Mouse (Mus musculus): ENCODE results near the gene Zdhhc5. TPM values are rescaled to one million over a fixed set of nuclear protein-coding genes. Genes with fewer than 3 reads are reported as not detected.

Zdhhc5 gene
- total RNA-seq (2022): 10 to 100 TPM; 59.4 to 67.2 (median 63.7) TPM

DNA sequence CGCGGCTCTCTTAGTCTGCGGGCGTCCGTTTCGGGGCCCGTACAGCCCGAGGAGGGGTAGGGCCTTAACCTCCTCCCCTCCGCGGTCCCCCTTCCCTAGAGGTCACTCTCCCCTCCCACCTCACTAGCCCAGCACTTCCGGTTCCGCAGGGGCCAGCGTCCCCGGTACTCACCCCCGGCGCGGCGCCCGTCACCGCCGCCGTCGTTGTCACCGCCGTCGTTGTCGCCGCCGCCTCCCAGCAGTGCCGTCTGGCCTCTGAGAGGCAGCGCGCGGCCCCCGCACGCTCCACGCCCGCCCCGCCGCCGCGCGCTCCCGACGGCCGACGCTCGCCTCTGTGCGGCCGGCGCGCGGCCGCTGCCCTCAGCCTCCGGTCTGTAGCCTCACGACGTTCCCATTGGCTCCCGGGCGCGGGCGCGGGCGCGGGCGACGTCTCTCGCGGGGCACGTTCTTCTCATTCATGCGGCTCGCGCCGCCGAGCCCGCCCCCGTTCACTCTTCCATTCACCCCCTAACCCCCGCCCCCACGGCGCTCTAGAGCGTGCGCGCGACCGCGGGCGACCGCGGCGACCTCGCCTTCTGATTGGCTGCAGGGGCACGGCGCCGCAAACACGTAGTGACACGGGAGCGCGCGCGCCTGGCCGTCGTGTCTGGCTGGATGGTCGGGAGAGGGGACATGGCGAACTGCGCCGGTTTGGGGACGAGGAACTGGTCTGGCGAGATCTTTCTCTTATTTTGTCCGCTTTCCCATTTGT is at the start of gene Zdhhc5:
Gene Zdhhc5, minus strand, starts transcription at position 370 of the 751 bp plus-strand sequence.
- peak; percentile 96 for DNase-seq (ENCODE audit: low spot score)

DNA sequence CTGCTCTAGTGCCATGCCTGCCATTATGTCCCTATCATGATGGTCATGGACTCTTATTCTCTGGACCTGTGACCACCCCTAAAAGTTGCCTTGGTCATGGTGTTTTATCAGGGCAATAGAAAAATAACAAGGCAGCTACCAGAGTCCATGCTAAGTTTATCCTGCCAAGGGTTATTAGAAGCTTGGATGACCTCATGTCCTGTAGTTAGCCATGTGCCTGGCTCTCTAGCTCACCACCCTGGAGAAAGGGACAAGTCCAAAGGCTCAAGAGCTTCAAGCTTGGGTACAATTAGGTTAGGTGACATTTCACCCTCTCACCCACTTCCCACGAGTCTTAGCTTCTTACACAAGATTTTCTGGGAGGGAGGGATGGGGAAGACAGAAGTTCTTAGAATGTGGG is 47.8 kb upstream of the Zdhhc5 start:
- DNase-seq (ENCODE audit: low spot score): no peak

DNA sequence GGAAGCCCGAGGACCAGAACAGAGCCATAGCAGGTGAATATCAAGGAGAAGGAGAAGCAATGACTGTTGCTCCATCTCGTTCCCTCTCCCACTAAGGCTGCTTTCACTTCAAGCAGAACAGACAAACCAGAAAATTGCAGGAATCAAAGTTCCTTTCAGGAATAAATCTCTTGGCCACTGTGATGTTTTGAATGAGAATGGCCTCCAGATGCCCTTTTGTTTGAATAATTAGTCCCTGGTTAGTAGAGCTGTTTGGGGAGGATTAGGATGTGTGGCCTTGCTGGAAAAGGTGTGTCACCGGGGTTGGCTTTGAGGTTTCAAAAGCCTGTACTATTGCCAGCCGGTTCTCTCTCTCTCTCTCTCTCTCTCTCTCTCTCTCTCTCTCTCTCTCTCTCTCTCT is 47.3 kb upstream of the Zdhhc5 start:
- no peak for DNase-seq (ENCODE audit: low spot score)

DNA sequence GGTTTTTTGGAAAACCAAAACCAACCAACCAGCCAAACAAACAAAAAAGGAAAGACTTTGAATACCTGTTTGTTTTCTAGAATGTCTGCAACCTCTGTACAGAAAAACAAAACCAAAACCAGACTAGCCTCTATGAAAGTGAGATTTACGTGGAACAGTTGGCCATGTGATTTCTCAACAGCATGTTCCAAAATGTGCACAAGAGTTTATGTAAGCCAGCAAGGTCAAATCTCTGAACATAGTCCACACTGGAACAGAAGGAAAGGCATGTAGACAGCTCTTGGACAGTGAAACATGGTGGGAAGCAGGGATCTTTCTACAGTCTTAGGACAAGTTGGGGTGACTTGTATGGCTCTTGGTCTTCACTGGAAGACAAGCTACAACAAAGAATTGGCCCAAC is 46.9 kb upstream of the Zdhhc5 start:
- no peak for DNase-seq (ENCODE audit: low spot score)

DNA sequence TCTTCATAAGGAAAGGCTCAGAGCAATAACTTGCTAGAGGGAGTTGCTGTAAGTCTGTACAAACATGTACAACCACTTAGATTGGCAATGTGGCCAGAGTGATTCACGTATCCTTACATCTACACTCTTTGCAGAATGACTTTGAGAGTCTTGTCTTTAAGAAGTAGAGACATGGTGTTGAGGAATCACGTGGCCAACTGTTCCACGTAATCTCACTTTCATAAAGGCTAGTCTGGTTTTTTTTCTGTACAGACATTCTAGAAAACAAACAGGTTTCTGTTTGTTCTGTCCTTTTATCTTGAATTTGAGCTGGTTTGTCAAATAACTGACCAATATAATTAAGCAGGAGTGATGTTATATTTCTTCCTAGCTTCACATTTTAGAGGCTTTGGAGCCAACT is 46.3 kb upstream of the Zdhhc5 start:
- no peak for DNase-seq (ENCODE audit: low spot score)

DNA sequence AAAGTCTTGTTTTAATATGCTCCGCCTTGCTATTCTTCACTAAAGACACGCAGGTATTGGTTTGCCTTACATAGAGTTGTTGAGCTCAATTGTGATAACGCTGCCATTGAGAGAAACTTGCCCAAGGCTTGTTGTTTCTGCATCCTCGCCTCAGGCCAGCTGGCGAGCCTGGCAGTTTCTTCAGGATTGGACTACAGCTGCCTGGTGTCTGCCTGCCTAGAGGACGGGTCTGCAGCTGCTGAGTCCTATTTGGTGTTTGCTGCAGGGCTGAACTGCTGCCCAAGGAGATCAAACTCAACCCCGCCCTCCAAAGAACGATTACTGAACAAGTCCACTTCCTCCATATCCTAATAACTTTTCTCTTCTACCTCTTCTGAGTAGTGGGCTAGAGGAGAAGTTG is 45.8 kb upstream of the Zdhhc5 start:
- DNase-seq (ENCODE audit: low spot score): no peak

DNA sequence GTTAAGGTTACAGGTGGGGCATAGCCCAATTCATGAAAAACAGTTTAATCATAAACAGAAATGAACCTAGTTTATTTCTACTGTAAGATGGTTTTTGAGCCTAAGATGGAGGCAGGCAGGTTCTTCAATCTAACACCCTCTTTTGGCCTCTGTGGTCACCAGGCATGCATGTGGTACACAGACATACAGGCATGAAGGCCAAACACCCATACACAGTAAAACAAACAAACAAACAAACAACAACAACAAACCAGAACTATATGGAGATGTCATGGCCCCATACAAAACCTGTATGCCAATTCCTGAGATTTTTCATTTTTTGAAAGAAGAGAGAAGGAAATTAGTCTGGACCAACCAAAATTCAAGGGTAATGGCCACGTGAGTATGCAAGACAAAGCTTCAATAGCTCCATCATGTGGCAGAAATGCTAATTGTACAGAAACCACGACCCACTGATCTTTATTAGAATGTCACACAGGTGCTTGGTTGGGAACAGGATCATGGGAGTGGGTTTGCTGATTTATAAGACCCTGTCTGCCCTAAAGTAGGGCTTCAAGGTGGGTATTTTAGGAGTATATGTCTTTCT is 43.7 kb upstream of the Zdhhc5 start:
- peak; percentile 53 for DNase-seq (ENCODE audit: low spot score)

DNA sequence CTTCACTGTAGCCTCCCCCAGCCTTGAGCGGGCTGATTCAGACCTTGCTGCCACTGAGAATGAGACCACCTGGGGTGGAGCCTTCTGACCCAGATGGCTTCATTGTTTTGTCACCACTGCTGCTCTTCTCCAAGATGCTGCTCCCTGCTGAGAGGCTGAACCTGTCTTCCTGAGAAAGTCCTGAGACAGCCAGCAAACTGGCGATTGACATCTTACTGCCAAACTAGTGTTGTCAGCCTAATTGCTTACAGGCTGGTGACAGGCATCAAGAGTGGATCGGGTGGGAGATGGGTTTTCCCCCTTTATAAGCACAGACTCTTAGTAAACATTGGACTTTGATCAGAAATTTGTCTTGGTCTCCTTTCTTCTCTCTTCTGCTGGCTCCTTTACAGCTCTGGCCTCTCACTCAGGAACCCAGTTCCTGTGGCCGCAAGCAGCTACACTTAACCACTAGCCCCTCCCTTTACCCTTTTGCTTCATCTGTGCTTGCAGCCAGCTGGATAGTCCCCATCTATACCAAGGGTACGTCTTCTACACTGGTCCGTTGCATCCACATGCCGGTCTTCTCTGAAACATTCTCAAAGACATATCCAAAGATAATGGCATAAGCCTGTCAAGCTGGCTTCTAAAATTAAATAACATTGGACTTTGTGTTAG is 42.2 kb upstream of the Zdhhc5 start:
- no peak for DNase-seq (ENCODE audit: low spot score)

DNA sequence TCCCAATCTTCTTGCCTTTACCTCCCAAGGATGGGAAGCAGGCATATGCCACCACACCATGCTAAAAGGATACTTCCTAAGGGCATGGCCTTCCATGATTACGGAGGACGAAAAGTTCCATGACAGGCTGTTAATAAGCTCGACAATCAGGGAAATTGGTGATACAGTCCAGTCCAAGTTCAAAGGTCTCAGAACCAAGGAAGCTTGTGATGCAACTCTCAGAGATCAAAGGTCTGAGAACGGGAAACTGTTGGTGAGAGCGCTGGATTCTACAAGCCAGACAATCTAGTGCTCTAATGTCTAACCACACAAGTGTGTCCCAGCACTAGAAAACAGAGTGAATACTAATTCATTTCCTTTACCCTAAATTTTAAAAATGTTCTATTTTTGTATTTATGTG is 41.3 kb upstream of the Zdhhc5 start:
- no peak for DNase-seq (ENCODE audit: low spot score)

DNA sequence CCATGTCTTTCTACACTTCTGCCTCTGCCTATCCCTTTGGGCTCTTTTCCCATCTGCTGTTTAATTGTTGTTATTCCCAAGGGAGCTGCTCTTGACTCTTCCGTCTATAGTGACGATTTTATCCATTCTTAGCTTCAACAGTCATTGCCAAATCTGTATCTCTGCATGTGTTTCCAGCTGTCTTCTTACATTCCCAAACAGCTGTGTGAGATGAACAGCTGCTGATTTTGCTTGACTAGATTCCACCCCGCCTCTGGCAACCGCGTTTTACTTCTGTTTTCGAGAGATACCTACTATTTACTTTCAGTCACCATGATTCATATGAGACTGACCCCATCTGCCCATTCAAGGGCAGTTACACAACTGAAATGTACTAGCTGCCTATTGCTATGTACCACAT is 35.1 kb upstream of the Zdhhc5 start:
- DNase-seq (ENCODE audit: low spot score): no peak

DNA sequence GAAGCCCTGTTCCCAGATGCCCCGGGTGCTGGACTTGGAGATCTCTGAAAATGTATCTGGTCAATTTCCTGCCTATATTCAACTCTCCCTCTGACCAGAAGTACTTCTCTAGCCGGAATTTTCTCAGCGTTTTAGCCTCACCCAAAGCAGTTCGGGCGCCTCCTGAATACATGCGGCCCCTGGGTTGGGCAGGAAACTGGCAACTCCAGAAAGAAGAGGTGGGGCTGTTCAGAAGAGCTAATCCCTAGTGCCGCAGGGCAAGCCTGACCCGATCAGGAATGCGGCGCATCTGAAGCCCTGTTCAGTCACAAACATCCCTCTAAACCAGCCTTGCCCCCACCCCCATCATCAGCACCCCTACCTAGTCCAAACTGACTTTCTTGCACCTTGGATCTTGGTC is 29.1 kb upstream of the Zdhhc5 start:
- DNase-seq (ENCODE audit: low spot score): no peak

DNA sequence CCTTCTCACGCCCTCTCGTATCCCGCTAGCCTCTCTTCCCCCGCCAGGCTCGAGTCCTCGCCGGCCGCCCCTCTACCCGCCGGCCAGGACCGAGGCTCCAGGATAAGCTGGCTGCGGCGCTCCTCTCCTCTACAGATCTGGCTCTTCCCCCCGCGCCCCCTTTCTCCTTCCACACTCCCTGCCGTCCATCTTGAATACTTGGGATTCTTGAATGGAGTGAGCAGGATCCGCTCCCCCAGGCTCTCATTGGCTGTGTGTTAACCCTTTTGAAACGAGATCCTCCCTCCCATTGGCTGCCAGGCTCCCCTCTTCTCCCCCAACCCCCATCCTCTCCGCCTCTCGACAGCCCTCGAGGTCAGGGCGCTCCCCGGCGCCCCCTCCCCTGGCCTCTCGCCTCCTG is 28.6 kb upstream of the Zdhhc5 start, which contains the start of gene Gm19426:
Gene Gm19426, minus strand, starts transcription at position 95 of the 400 bp plus-strand sequence.
- peak; percentile 36 for DNase-seq (ENCODE audit: low spot score)

DNA sequence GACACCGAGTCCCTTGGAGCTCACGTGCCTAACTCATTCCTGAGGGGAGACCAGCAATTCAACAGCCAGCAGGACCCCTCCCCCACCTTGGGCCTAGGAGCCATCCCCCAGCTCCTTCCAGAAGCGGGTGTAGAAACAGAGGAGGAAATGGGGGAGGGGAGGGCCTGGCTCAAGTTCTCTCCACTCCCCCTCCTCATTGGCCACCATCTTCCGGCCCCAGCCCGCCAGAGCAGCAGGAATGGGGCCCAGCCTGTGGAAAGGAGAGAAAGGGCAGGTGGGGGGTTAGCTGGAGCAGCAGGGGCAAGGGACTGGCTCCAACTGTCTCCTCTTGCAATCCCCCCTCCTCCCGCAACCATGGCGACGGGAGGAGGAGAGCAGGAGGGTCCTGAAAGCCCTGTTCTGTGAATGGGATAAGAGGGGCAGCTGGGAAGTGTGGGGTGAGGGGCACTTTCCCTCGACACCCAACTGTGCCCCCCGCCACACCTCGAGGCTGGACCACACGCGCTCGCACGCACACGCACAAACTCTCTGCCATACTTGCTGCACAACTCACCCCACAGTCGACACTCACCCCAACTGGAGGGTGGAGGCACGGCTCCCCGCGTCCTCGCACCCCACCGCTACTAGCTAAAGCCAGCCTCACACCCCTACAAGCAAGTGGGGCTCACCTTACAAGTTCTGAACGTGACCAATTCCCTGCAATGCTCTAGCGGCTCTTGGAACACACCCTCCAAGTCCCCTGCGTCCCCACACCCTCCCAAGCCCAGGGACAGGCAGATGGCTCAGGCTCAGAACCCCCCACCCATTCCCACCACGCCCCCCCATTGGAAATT is 27.7 kb upstream of the Zdhhc5 start:
- no peak for DNase-seq (ENCODE audit: low spot score)

DNA sequence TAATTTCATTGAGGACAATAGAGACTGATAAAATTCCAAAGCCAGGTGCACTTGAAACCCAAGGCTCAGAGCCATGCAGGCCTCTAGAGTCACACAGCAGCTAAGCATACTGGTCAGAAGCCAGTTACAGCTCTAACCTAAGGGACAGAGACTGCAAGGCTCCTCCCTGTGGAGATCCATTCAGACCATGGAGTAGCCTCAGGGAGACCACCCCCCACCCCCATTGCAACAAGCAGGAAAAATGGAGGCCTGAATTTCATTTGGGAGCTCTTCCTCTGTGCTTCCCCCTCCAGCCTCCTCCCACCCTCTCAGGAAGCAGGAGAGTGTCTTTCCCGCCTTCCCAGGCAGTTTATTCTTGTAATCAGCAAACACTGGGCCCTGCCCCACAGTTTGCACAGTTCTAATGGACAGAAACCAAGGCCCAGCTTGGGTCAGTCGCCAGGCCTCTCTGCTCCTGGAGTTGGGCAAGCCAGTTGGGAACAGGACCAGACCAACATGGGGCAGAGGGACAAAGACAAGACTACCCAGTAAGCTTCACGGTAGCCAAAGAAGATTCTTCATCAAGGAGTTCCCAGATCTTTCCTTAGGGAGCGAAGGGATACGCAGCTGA is 27.0 kb upstream of the Zdhhc5 start:
- no peak for DNase-seq (ENCODE audit: low spot score)

DNA sequence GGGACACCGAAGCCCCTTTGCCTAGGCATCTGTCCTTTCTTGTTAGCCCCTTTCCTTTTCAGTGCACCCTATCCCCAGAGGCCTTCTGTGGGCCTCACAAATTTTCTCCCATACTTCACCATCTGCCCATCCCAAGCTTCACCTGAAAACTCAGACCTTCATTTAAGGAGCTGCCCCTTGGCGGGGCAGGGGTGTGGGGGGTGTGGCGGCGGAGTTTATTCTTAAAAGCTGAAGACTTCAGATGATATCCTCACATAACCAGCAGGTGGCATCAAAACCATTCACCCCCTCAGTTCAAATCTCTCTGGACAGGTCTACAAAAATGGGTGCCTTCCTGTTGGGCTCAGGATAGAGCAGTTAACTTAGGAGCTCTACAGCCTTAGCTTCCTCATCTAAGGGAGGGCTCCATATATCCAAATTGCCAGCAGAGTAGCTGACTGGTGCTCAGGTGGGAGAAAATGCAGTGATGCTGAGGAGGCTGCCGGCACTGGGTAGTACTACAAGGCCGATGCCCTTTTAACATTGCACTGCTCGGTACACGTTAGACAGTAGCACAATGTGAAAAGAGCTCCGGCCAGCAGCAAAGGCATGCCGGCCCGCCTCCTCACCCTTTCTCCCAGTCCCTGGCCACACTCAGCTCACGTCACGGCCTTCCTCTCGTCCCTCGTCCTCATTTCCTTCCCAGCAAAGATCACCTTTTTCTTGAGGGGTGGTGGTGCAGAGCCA is 25.8 kb upstream of the Zdhhc5 start:
- DNase-seq (ENCODE audit: low spot score): no peak

DNA sequence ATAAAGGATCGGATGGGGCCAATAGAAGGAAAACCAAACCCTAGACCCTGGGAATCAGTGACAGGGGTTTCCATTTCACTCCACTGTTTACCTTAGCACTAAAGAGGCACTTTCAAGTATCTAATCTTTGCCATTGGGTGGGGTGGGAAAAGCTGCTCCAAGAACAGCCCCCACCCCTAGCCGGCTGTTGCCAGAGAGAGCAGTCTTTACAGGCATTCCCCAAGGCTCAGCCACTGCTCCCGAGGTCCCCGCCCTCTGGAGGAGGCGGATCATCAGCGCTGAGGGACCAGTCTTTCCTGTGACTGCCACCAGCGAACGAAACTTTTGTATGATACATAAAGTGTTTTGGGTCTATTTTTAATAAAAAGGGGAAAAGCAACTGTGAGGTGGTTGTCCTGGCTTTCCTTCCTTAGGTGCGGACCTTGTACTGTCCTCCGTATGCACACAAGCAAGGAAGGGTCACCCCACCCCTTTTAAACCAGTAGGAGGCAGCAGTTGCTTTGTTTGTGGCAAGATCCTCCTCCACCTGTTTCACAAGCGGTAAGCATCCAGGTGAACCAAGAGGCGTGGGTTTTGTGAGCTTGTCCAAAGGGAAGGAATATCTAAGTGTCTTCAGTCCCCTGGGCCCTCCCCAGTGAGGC is 23.4 kb upstream of the Zdhhc5 start:
- DNase-seq (ENCODE audit: low spot score): no peak

DNA sequence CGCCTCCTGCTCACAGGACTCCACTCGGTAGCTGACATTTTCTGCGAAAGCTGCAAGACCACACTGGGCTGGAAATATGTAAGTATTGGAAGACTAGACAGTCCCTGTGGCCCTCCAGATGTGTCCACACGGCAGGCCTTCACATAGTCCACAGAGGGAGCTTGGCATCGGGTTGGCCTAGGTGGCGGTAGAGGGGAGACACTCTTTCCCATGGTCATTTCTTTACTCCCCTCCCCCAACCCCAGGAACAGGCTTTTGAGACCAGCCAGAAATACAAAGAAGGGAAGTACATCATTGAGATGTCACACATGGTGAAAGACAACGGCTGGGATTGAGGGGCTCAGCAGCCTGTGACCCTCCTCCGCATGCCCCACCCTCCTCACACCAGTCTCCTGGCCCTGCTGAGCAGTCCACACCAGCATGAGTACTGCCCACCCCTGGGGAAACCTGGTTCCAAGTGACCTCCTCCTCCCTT is 22.5 kb upstream of the Zdhhc5 start:
- no peak for DNase-seq (ENCODE audit: low spot score)

DNA sequence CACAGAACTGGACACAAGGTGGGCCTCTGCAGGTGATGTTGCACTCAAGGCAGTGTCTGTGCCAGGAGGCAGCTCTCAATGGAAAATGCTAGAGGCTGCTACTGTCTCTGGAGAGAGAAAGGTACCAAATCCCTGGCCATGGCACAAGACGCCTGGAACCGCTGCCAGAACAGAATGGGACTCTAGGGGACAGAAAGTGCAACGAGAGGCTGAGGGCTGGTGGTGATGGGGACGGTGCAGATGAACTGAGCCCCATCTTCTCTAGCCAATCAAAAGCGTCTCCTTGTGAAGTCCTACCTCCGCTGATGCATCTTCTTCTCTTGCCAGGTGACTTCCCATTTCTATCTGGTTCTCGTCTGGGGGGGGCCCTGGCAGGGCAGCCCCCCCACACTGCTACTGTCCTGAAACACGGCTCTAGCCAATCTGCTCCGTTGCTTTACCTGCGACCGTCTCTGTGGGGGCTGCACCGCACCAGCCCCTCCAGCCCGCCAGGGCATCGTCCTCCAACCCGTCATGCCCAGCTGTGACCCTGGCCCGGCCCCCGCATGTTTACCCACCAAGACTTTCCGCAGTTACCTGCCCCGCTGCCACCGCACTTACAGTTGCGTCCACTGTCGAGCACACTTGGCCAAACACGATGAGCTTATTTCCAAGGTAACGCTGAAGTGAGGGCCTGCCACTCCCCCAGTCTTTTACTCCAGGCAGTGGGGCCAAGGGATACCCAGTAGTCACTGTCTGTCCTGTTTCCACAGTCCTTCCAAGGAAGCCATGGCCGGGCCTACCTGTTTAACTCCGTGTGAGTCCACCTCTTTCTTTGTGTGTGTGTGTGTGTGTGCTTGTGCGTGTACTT is 21.6 kb upstream of the Zdhhc5 start:
- DNase-seq (ENCODE audit: low spot score): no peak

DNA sequence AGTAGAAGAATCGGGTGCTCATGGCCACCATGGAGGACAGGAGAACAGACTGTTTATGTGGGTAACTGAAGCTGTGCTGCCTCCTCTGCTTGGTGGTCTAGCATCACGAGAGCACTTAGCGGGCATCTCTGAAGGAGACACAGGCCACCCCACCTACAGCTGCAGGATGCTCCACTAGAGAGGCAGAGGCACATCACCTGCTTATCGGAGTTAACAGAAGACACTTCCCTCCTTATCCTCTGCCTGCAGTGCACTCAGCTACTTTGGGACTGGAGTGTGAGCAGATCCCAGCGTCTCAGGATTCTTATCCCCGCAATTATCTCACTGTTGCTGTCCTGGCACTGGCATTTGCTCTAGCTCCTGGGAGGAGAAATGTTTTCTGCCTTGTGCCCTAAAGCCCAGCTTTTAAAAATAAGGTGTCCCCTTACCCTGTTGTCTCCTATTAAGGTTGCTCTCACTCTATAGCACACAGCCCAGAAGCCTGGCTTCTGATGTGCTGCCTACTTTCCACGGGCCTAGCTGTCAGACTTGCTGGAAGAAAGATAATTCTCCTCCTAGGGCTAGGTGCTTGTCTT is 20.5 kb upstream of the Zdhhc5 start:
- no peak for DNase-seq (ENCODE audit: low spot score)
